Mouse (Mus musculus) kidney, postnatal 25 days (tissue): Measurements from ENCODE around the gene Slc39a3.

ENCODE experiments used
- DNase-seq, 2 experiments: peaks; one replicate each; pipeline ENCODE4 v3.0.0; 2021; ENCODE audit warnings: mixed read lengths in 2 of 2

The Slc39a3 gene

GRCm38 (mm10) chr10:80981564-80982112 lies 55.6 kb downstream of the Slc39a3 start:
- DNase-seq, result no peak
